Mouse (Mus musculus) thymus, adult 2 months (tissue): Measurements from ENCODE around the gene Clstn2. TPM values are rescaled to one million over a fixed set of nuclear protein-coding genes. Genes with fewer than 3 reads are reported as not detected.

Experiments
- DNase-seq: peaks from one replicate; pipeline ENCODE4 v3.0.0; 2021
- H3K27ac ChIP-seq: fragments of 200-500 bp; 2 replicates; pipeline ENCODE4 v1.5.1; 2012; ENCODE audit warnings: low read length, control low read depth; ENCODE audit not compliant: control insufficient read depth, insufficient read depth
- H3K27me3 ChIP-seq: fragments of 200-500 bp; 2 replicates; pipeline ENCODE4 v1.6.1; 2012; ENCODE audit warnings: mild to moderate bottlenecking, low read length, moderate library complexity, mixed read lengths; ENCODE audit not compliant: control insufficient read depth, insufficient read depth
- H3K36me3 ChIP-seq: fragments of 200-500 bp; 2 replicates; pipeline ENCODE4 v1.6.1; 2012; ENCODE audit warnings: mild to moderate bottlenecking, low read length, moderate library complexity; ENCODE audit not compliant: control insufficient read depth, insufficient read depth
- H3K4me1 ChIP-seq: fragments of 200-500 bp; replicated peaks from 2 replicates; pipeline ENCODE4 v1.6.1; 2012; ENCODE audit warnings: low read length; ENCODE audit not compliant: control insufficient read depth, insufficient read depth
- H3K4me3 ChIP-seq: fragments of 200-500 bp; 2 replicates; pipeline ENCODE4 v1.5.1; 2012; ENCODE audit warnings: mild to moderate bottlenecking, low read length, control low read depth, moderate library complexity; ENCODE audit not compliant: control insufficient read depth, insufficient read depth
- CTCF ChIP-seq: fragments of 200-500 bp; IDR thresholded peaks from 2 replicates; pipeline ENCODE4 v1.5.1; 2012; ENCODE audit warnings: mild to moderate bottlenecking, control low read depth, low read length, moderate library complexity, borderline replicate concordance; ENCODE audit not compliant: control insufficient read depth, poor library complexity, insufficient read depth; ENCODE audit errors: extremely low read depth
- POLR2A ChIP-seq: fragments of 200-500 bp; IDR thresholded peaks from 2 replicates; pipeline ENCODE4 v1.6.1; 2012; ENCODE audit warnings: mild to moderate bottlenecking, low read length, control low read depth, moderate library complexity; ENCODE audit not compliant: control insufficient read depth, poor library complexity, insufficient read depth; ENCODE audit errors: extremely low read depth
- WGBS: fragments of 180-500 bp; shearing (Covaris S2); methylation state at CpG from one replicate; pipeline ENCODE4 v1.1.7; 2018; 5-methylcytosine and 5-hydroxymethylcytosine counted together
- polyA plus RNA-seq: library from polyadenylated mRNA; depleted of rRNA; stranded (reverse); fragments of >200 nt; gene quantifications from 2 replicates; pipeline ENCODE4 v1.2.3, GENCODE M21; 2012

Gene Clstn2
- polyA plus RNA-seq, 1 experiment, result 0.27 TPM

- 91% methylated on average over 4 of the region's 4 CpGs for WGBS
These were observed 488.6 kb downstream of the Clstn2 start for GRCm38 (mm10) chr9:97544359-97544758.

DNA sequence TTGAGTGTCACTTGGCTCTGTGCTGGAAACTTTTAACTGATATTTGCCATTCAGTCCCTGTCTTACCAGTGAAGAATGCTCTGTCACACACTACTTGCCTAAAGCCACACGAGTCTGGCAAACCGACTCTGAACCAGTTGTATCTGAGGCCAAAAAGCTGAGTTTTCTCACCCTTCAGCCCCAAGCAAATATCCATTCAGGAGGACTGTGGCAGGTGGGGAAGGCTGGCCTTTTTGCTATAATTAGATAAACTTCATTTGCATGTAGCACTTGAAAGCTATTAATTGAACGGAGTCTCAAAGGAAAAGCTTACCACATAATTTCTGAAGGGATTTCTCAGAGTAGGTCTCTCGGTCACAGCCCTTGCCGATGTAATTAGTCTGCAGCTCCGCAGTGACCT is 491.6 kb downstream of the Clstn2 start:
- TF ChIP-seq CTCF (no peak), POLR2A (no peak)
- H3K27me3 ChIP-seq, result no peaks in the 10 kb centered on the region
- H3K36me3 ChIP-seq, result no peaks in the 10 kb centered on the region
- no peaks in the 10 kb centered on the region for H3K4me1 ChIP-seq
- no peak for DNase-seq
- no peak overlapping the region for H3K4me3 ChIP-seq
- H3K27ac ChIP-seq, result no peak overlapping the region
- WGBS, result 92% methylated on average over 6 of the region's 6 CpGs

More at GRCm38 (mm10) chr9:97544359-97544758, 488.6 kb downstream of the Clstn2 start:
- H3K27ac ChIP-seq, result no peak overlapping the region
- TF ChIP-seq CTCF (no peak), POLR2A (no peak)
- H3K36me3 ChIP-seq, result no peaks in the 10 kb centered on the region
- no peaks in the 10 kb centered on the region for H3K27me3 ChIP-seq
- no peak overlapping the region for H3K4me3 ChIP-seq
- no peak for DNase-seq
- H3K4me1 ChIP-seq, result no peaks in the 10 kb centered on the region

DNA sequence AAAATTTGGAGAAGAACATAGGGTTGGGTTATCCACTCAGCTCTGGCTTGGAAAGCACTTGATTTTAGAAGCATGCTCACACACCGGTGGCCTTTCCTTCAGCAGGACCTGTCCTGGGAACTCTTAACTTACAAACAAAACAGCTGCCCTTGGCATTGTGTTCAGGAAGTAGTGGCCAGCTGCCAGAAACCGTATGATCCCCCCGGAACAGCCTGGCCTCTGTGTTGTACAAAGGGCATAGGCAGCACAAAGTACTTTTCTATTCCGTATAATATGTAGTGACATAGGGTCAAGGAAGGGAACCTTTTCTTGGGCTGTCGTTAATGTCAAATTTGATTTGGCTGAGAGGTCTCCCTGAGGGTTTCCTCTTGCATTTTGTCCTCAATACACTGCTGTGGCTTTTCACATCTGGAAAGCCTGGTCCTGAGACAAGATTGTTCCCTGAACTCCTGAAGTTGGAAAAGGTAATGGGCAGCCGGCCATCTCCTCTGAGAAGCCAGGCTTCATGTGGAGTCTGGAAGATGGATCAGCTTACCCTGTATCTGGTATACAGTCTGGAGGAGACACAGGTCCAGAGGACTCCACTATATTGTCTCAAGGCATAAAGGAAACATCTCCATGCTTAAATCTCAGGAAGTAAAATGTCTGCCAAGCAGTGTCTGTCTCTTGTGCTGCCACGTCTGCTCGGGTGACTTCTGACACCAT is 494.8 kb downstream of the Clstn2 start:
- Histone ChIP-seq H3K27me3 (no peaks in the 10 kb centered on the region), H3K36me3 (no peaks in the 10 kb centered on the region), H3K27ac (no peak overlapping the region), H3K4me1 (no peaks in the 10 kb centered on the region), H3K4me3 (no peak overlapping the region)
- WGBS, result 64% methylated on average over 8 of the region's 8 CpGs
- no peak for TF ChIP-seq CTCF
- no peak for TF ChIP-seq POLR2A
- DNase-seq, result no peak

- Histone ChIP-seq H3K4me3 (no peak overlapping the region), H3K27ac (no peak overlapping the region), H3K36me3 (no peaks in the 10 kb centered on the region), H3K4me1 (no peaks in the 10 kb centered on the region), H3K27me3 (no peaks in the 10 kb centered on the region)
- WGBS, result 90% methylated on average over 2 of the region's 2 CpGs
- DNase-seq, result no peak
- TF ChIP-seq POLR2A, result no peak
- no peak for TF ChIP-seq CTCF
These were observed 498.8 kb downstream of the Clstn2 start for GRCm38 (mm10) chr9:97534196-97534595.

- H3K27me3 ChIP-seq, result no peaks in the 10 kb centered on the region
- H3K27ac ChIP-seq, result no peak overlapping the region
- H3K4me3 ChIP-seq, result no peak overlapping the region
- TF ChIP-seq POLR2A (no peak), CTCF (no peak)
- DNase-seq, result no peak
- WGBS, result 82% methylated on average over 3 of the region's 3 CpGs
- H3K4me1 ChIP-seq, result no peaks in the 10 kb centered on the region
- no peaks in the 10 kb centered on the region for H3K36me3 ChIP-seq
These were observed 499.7 kb downstream of the Clstn2 start for GRCm38 (mm10) chr9:97533306-97533705.

- no peaks in the 10 kb centered on the region for H3K36me3 ChIP-seq
- no peaks in the 10 kb centered on the region for H3K27me3 ChIP-seq
- TF ChIP-seq CTCF (no peak), POLR2A (no peak)
- 94% methylated on average over 13 of the region's 13 CpGs for WGBS
- H3K4me3 ChIP-seq, result no peak overlapping the region
- no peaks in the 10 kb centered on the region for H3K4me1 ChIP-seq
- no peak for DNase-seq
- no peak overlapping the region for H3K27ac ChIP-seq
These were observed 500.4 kb downstream of the Clstn2 start for GRCm38 (mm10) chr9:97532536-97532935.

GRCm38 (mm10) chr9:97527926-97528325 is 505.1 kb downstream of the Clstn2 start:
- no peak overlapping the region for H3K27ac ChIP-seq
- no peaks in the 10 kb centered on the region for H3K36me3 ChIP-seq
- no peaks in the 10 kb centered on the region for H3K27me3 ChIP-seq
- no peak for DNase-seq
- TF ChIP-seq POLR2A (no peak), CTCF (no peak)
- H3K4me3 ChIP-seq, result no peak overlapping the region
- no peaks in the 10 kb centered on the region for H3K4me1 ChIP-seq
- 97% methylated on average over 1 of the region's 1 CpGs for WGBS
